Mouse (Mus musculus) cerebellum, adult 9-10 months (tissue): ENCODE data around the gene Acox1.

Source experiments
- DNase-seq: peaks from one replicate; pipeline ENCODE4 v3.0.0; 2022

Acox1 gene

DNA sequence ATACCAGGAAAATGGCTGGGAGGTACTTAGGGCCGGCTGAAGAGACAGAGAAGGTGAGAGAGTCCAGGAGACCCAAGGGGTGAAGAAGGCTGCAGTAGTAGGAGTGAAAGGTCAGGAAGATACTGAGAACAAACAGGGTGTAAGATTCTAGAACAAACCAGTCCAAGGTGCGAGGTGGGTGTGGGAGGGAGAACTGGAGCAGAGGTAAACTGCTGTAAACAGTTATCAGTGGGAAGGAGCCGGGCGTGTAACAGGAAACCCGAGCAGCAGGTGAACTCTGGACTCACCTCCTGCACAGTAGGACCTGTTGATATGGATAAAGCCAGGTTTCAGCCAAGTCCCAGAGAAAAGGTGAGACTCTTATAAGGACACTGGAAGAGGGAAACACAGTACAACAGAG, 11.9 kb upstream of the Acox1 start:
- no peak for DNase-seq

DNA sequence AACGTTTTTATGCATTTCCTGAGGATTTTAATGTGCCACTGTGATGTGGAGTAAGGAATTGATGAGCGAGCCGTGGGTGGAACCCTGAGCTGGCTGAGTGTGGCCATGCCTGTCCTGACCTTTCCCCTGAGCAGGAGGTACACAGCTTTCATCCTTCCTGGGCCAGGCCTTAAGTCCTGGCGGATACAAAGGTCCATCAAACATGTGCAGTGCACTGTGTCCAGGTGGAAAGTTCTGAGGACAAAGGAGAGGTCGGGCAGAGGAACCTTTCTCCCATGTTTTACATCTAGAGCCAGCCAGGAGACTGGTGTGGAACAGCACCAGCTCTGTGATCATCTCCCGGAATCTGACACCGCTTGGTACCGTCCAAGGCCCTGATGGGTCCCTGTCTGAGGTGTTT, 10.4 kb upstream of the Acox1 start:
- no peak for DNase-seq

DNA sequence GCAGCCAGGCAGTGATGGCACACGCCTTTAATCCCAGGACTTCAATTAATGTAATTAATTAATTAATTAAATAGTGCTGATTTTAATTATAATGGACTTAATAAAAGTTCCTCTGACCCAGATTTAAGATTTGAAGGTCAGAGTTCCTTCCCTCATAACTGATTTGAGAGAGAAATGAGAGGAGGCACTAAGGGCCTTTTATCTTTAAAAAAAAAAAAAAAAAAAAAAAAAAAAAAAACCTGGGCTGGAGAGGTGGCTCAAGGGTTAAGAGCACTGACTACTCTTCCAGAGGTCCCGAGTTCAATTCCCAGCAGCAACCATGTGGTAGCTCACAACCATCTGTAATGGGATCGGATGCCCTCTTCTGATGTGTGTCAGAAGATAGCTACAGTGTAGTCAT, 9.8 kb upstream of the Acox1 start:
- no peak for DNase-seq

DNA sequence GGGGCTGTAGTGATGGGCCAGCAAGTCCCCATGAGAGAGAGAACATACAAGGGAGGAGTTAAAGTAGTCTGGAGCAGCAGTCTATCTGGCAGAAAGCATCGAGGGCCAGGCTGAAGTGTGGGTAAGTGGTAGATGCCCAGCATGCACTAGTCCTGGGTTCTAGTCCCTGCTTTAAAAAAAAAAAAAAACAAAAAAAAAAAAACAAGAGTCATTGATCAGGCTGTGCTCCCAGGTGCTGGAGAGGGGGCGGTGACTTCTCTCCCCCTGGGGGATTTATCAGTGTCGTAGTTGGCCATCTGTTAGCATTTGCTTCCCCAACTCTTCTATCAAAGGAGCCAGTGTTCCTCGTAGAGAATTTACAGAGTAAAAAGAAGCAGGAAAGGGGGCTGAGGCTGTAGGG, 7.8 kb upstream of the Acox1 start:
- DNase-seq: no peak

DNA sequence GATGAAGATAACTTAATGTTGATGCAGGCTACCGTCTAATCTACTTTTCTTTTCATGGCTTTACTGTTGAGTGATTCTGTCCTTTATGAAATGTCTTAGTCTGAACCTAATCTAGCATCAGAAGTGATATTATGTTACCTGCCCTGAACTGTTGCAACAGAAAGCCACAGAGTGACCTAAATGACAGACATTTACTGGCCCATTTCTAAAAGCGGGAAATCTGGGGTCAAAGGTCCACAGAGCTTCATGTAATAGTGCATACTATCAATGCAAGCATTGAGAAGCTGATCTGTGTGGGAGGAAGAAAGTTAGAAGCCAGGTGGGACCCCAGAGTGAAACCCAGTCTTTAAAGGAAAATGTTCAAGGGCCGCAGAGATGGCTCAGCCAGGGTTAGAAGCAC, 4.3 kb upstream of the Acox1 start:
- DNase-seq: no peak

DNA sequence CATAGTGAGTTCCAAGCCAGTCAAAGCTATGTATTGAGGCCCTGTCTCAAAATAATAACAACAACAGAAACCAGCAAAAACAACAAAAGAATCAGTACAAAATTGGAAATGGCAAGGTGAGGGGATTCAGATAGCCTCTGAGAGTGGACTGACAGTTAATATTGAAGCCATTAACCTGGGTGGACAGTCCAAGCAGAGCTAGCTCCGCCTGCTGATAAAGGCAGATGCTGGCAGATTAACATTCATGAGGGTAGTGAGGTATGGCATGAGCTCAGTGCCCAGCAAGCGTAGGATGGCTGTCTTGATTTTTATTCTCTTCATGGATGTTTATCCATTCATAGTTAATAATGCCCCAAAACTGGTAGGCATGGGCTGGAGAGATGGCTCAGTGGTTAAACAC, 2.3 kb upstream of the Acox1 start:
- no peak for DNase-seq

DNA sequence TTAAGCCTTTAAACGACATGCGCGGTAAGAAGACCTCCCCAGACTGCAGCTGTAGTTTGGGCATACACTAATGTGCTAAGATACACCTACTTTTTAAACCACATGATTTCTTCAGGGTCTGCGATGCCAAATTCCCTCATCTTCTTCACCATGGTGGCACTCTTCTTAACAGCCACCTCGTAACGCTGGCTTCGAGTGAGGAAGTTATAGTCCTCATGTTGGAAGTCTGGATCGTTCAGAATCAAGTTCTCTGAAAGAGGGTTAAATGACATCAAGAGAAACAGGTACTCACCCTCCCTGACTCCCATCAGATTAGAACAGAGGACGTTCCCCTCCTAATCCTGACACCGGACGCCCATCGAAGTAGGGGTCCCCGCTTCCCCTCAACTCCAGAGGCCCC, 713 bp downstream of the Acox1 start:
- DNase-seq: peak; percentile 27

DNA sequence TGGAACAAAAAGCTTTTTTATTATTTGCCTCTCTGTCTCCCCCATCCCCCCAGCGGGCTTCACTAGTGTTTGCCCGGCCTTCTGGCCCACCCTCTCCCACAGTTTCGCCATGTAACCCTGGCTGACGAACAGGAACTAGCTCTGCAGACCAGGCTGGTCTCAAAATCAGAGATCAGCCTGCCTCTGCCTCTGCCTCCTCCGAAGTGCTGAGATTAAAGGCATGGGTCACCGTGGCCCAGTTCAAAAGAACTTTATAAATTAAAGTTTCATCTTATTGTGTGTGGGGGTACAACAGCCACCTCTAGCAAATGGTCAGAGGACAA, 1.3 kb downstream of the Acox1 start:
- no peak for DNase-seq

DNA sequence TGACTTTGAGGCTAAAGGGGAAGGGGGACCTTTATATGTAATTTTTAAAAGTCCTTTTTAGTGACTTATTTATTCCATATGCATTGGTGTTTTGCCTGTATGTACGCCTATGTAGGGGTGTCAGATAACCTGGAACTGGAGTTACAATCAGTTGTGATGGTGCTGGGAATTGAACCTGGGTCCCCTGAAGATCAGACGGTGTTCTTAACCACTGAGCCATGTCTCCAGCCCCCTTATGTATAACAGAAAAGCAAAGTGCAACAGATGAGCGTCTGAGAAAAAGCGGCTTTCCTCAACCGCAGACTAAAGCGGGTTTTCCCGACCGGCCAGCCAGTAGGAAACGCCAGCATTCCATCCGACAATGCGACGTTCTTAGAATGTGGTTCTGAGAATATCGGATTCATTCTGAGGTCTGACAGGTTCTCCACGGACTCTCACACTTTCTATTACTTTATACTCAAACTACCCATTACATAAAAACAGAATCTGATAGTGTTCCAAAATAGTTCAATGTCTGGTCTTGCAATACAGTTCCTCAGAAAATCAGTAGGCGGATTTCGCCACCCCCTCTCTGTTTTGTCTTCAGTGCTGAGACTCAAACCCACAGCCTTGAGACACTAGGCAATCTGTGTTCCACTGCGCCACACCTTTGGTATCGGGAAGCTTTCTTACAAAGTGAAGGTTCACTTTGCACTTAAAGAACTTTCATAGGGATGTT, 1.8 kb downstream of the Acox1 start:
- DNase-seq: peak; percentile 28

DNA sequence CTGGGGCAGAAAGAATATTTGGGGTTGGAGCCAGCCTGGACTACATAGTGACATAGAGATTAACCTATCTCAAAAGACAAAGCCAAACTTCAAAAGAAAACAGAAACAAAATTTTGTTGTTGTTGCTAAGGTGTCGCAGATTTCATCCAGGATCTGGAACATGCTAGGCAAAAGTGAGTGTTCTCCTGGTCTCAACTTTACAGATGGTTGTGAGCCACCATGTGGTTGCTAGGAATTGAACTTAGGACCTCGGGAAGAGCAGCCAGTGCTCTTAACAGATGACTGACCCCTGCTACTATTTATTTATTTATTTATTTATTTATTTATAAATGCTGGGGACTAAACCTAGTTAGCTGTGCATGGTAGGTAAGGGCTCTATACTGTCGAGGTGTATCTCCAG, 2.5 kb downstream of the Acox1 start:
- DNase-seq: no peak

DNA sequence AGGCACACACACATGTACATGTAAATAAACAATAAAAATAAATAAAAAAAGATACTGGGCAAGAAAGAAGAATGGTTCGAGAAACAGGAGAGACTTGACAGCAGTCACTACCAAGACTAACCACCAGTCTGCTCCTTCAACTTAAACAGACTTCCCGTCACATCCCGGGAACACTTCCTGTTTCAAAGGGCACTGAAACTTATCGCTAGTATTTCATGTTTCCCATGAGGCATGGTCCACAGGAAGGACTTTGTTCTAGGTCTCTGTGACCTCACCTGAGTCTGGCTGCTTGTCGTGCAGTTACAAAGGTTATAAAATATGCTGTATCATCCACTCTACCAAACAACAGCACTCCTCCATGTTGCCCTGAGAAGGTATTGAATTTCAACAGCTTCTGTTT, 3.6 kb downstream of the Acox1 start:
- no peak for DNase-seq

DNA sequence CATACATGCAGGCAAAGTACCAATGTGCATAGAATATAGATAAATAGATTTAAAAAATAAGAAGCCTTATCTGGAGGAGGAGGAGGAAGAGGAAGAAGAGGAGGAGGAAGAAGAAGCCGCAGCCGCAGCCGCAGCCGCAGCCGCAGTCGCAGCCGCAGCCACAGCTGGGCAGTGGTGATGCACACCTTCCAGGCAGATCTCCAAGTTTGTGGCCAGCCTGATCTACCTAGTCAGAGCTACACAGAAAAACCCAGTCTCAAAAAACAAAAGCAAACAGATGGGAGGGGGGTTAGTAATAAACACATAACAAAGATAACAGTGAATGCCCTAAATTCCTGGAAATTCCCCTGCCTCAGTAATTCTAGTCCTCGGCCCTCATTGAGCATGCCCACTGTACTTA, 4.2 kb downstream of the Acox1 start:
- DNase-seq: no peak

DNA sequence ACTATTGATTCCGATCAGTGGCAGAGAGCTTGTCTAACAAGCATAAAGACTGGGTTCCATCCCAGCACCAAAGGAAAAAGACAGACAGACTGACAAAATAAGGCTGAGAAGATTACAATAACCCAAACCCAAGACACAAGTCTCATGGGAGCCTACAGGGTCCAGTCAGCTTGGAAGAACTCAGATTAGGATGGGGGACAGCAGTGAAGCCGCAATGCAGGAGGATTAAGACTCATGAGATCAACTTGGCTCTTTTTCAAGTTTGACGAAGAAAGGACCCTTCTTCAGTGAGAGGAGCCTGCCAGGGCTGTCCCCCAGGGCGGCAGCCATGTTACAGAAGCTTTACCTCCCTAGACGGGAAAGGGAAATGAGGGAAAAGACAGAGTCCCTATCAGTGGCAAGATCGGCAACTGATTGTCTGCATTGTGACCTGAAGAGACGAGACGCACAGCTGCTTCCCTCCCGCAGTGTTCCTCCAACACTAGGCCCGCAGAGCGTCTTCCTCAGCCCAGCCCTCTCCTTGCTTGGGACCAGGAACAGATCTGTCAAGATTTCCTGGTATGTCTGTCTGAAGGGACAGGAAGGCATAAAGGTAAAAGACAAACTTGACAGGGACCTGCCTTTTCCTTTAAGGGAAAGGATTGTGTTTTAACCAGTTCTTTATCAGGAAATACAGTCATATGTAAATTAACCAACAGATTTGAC, 11.5 kb downstream of the Acox1 start:
- DNase-seq: no peak

DNA sequence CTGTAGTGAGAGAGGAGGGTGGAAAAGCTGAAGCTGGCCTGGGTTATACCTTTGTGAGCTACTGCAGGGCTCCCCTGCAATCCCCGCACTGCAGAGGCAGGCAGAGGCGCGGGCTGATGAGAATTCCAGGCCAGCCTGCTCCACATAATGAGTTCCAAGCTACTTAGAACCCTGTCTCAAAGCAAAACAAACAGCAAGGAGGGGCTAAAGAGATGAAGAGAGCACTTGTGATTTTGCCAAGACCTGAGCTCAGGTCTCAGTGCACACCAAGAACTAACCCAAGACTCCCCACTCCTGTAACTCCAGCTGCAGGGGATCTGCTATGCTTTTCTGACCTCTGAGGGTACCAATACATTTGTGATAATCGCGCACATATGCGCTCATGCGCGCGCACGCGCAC, 12.5 kb downstream of the Acox1 start:
- DNase-seq: no peak

DNA sequence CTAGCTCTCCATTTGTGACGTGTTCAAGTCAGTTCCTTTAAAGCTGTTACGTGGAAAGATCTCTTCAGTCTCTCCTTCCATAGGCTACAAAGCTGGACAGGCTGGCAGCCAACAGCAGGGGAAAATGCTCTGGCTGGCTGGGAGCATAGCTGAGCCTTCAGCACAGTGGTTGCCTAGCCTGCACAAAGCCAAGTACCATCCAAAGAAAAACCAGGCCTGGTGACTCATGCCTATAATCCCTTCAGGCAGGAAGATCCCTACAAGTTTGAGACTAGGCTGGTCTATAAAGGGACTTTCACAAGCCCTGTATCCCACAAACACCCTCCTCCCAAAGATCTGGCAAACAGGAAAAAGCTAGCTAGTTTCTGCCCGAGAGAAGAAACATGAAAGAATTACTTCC, 13.0 kb downstream of the Acox1 start:
- no peak for DNase-seq

DNA sequence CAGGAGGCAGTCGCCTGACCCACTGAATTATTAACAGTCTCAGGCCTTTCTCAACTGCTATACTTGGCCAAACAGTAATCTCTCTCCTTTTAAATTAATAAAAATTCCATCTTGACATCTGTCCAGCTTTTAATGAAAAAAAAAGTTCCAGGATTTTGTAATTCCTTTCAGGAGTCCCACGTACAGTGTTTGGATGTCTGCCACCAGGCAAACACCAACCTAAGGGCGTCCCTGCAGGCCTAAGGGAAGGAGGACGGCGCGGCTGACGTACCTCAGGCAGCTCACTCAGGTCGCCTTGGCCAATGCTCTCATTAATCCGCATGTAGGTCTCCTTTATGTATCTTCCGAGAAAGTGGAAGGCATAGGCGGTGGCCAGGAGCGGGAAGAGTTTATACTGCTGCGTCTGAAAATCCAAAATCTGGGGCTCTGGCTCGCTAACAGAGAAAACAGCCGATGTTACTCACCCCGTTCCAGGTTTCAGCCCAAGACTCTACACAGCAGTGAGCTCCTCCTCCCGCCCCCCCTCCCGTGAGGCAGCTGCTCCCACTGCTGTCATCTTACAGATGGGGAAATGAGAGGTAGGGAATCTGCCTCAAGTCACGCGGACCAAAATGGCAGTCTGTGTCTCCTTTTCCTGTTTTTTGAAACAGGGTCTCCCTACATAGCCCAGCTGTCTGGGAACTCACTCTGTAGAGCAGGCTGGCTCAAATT, 20.3 kb downstream of the Acox1 start:
- no peak for DNase-seq

DNA sequence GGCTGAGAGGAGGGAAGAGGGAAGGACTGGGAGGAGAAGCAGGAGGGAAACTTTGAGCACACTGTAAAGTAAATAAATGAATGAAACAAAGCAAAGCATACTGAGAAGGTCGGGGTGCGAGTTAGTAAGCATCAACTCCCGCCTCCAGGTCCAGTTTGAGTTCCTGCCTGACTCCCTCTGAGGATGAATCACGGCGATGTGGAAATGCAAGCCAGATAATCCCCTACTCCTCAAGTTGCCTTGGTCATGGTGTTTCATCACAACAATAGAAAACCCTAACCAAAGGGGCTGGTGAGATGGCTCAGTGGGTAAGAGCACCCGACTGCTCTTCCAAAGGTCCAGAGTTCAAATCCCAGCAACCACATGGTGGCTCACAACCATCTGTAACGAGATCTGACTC, 22.8 kb downstream of the Acox1 start:
- no peak for DNase-seq

DNA sequence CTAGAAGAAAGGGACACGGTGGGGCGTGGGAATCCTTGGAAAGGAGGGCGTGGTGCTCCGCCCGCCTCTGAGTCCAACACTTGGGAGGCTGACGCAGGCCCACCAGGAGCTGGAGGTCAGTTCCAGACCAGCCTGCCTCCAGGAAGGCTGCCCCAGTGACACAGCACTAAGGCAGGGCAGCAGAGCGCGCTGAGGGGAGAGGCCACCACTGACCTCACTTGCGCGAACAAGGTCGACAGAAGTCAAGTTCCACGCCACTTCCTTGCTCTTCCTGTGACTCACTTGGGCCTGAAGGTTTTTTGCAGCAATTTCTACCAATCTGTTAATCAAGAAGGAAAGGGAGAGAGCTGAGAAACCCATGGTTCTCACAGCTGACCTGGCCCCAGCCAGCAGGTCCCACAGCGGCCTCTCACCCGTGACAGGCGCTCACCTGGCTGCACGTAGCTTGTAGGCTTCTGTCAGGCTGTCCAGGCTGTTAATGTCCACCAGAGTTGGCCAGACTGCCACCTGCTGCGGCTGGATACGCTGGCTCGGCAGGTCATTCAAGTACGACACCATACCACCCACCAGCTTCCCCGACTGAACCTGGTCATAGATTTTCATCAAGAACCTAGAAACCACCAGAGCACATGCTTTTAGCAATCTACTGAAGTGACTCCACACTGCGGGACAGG, 23.9 kb downstream of the Acox1 start:
- no peak for DNase-seq

DNA sequence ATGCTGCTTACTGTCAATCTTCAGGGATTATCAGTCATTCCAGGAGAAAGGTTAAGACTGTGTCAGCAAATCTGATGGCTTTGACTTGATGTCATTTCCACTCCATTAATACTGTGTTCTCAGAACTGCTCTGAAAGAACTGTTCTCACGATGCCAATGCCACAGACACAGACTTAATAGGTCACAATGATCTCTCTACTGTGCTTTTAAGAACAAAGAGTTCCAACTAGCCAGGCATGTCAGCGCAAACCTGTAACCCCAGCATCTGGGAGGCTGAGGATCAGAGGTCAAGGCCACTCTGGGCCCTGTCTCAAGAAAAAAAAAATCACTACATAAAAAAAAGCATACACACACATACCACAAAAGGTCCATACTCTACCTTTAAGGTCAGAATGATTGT, 26.9 kb downstream of the Acox1 start:
- no peak for DNase-seq

DNA sequence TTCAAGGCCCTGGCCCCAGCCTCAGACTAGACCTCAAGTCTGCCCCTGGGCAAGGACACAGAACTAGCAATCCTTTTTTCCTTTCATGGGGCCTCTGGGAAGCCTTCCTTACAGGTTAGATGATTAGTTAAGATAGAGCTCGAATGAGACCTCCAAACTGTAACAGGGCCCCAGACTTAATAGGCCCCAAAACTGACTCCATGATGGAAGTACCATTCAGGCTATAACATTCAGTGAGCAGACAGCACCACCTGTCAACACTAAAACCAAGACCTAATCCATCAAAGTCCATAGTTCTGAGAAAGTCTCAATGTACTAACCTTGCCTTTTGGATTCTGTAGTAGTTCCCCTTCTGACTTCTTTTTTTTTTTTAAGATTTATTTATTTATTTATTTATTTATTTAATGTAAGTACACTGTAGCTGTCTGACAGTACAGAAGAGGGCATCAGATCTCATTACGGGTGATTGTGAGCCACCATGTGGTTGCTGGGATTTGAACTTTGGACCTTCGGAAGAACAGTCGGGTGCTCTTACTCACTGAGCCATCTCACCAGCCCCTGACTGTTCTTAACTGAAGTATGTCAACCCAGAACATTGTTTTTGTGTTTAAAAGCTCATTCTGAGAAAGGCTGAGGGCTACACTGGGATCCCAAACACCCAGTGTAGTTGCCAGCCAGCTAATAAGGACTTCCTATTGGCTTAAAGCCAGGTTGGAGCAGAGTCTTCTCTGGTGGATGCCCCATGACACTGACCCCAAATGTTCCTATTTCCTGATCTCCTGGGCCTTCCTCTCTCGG, 28.6 kb downstream of the Acox1 start:
- DNase-seq: peak; percentile 36

DNA sequence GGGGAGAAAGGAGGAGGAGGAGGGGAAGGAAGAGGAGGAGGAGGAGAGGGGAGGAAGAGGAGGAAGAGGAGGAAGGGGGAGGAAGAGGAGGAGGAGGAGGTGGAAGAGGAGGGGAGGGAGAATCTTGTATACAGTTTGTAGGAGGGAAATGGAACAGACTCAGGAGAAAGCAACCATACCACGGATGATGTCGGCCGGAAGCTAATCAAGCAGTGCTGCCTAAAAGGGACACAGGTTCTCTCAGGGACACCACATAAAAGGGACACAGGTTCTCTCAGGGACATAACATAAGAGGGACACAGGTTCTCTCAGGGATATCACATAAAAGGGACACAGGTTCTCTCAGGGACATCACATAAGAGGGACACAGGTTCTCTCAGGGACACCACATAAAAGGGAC, 29.6 kb downstream of the Acox1 start:
- DNase-seq: peak; percentile 41

DNA sequence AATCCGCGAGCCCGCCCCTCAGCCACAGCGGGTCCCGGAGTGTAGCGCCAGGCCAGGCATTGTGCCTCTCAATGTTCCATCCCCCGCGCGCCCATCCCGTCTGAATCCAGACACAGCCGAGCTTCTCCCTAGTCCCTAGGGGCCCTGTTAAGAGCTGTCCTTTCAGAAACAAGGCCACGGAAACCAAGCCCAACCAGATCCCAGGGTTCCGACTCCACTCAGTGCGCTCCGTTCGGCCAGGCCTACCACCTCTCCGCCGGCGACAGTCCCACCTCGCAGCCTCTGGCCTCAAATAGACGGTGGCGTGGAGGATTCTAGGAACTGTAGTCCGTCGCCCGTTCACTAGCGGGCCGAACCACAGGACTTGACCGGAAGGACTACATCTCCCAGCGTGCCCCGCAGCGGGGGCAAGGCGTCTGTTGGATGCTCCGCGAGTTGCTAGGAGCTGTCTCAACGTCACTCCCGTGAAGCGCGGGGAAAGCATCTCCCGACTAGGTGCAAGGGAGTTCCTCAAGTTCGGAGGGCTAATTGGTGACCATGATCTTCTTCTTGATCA, 30.9 kb downstream of the Acox1 start, which contains the start of gene Fbf1:
TSS of gene Fbf1 (minus strand) at position 283 of the 556 bp plus-strand sequence.
- DNase-seq: peak; percentile 96

DNA sequence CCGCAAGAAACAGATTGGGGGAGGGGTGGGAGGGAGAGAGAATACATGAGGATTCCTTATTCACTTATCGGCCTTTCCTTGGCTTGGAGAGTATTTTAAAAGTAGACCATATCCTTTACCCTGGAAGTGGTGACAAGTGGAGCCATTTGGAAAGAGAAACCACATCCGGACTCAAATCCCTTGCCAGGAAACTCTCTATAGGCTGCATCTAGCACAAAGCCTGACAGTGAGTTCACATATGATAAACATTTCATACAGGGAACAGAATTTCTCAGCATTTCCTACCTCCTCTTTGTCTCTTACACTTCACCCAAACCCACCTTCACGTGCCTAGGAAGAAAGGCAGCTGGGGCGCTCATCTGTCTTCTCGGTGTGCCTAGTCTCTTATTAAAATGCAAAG, 31.6 kb downstream of the Acox1 start:
- no peak for DNase-seq
